Mouse (Mus musculus) megakaryocyte, embryonic 14.5 days (primary cell): ENCODE data around the gene Slc38a1.

ENCODE experiments used
- FLI1 ChIP-seq: IDR thresholded peaks from 2 replicates; pipeline ENCODE4 v1.6.1; 2012; ENCODE audit warnings: low read length, inconsistent platforms, mixed read lengths
- GATA1 ChIP-seq: IDR thresholded peaks from 3 replicates; pipeline ENCODE4 v1.6.1; 2012; ENCODE audit warnings: mixed read lengths, low read length, inconsistent platforms, borderline replicate concordance

- TF ChIP-seq GATA1 (no peak), FLI1 (no peak)
These were observed 90.9 kb downstream of the Slc38a1 start for GRCm38 (mm10) chr15:96551569-96552380.
